7 mouse cellular contexts compared by ENCODE assay signal in the genomic region with DNA sequence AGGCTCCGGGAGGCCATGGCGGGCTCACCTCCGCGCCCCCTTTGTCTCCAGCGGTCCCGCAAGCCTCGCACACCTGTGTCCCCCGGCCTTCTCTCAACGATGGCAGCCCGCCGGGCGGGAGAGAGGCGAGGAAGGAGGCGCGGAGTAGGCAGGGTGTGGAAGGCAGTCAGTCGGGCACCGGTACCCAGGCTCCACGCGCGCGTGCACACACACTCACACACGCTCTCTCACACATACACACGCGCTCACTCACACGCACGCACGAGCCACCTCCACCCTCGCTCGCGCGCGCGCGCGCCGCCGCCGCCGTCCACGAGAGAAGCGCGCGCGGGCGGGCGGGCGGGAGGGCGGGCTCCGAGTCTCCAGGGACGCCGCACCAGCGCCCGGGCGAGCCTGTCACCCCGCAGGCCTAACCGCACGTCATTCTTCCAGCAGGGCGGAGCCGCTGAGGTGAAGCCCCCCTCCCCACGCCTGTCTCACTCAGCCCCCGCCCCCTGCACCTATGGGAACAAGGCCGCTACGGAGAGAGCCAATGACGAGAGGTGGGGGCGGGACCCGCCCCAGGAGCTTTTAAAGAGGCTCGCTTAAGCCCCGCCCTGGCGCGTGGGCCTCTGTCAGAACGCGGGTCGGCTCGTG. TPM values are rescaled to one million over a fixed set of nuclear protein-coding genes. Genes with fewer than 3 reads are reported as not detected.
DNase-seq lines count a peak whose midpoint lies in the region; ATAC-seq and TF ChIP-seq lines count a peak whose summit lies in the region.

A gene (minus strand): TSS at position 357 of the 636 bp plus-strand sequence.

- H3K9me3 ChIP-seq in embryonic facial prominence, embryonic 15.5 days (replicated peaks) = no peaks in the 10 kb centered on the region
- H3K9me3 ChIP-seq in heart, embryonic 10.5 days = no peaks in the 10 kb centered on the region
- no peaks in the 10 kb centered on the region for H3K9me3 ChIP-seq in kidney, embryonic 14.5 days (ENCODE audit: control insufficient read depth, low read length)
- no peaks in the 10 kb centered on the region for H3K9me3 ChIP-seq in limb, embryonic 14.5 days (ENCODE audit: control insufficient read depth, low read length)
- no peaks in the 10 kb centered on the region for H3K9me3 ChIP-seq in midbrain, embryonic 16.5 days (replicated peaks; ENCODE audit: control insufficient read depth, low read length, poor library complexity, severe bottlenecking)

- H3K4me3 ChIP-seq in bone marrow macrophage, adult 2 months (ENCODE audit: insufficient read depth, low read length) = peak within 1 kb of the TSS; percentile 93
- H3K4me3 ChIP-seq in embryonic facial prominence, embryonic 15.5 days (replicated peaks) = peak within 1 kb of the TSS; percentile 88
- H3K4me3 ChIP-seq in heart, embryonic 10.5 days = peak within 1 kb of the TSS; percentile 86
- peak within 1 kb of the TSS; percentile 69 for H3K4me3 ChIP-seq in kidney, embryonic 14.5 days (ENCODE audit: low read length)
- peak within 1 kb of the TSS; percentile 84 for H3K4me3 ChIP-seq in limb, embryonic 14.5 days (replicated peaks; ENCODE audit: low read length)
- peak within 1 kb of the TSS; percentile 97 for H3K4me3 ChIP-seq in midbrain, embryonic 16.5 days (ENCODE audit: low read depth, low read length)

- peak within 1 kb of the TSS; percentile 98 for H3K4me2 ChIP-seq in embryonic facial prominence, embryonic 15.5 days (replicated peaks)
- peak within 1 kb of the TSS; percentile 97 for H3K4me2 ChIP-seq in kidney, embryonic 14.5 days (replicated peaks; ENCODE audit: low read depth, low read length)
- peak within 1 kb of the TSS; percentile 88 for H3K4me2 ChIP-seq in limb, embryonic 14.5 days (replicated peaks; ENCODE audit: low read depth, low read length, severe bottlenecking)
- H3K4me2 ChIP-seq in midbrain, embryonic 16.5 days (ENCODE audit: low read length) = peak within 1 kb of the TSS; percentile 69

- no peak for TF ChIP-seq POLR2A in bone marrow macrophage, adult 2 months (IDR thresholded peaks at IDR 0.05; ENCODE audit: borderline replicate concordance, low read depth, low read length)
- TF ChIP-seq POLR2A in limb, embryonic 14.5 days (IDR thresholded peaks at IDR 0.05; ENCODE audit: borderline replicate concordance, extremely low read depth, insufficient read depth, insufficient read length) = no peak

- under 1% methylated on average over 67 of the region's 74 CpGs for WGBS in embryonic facial prominence, embryonic 15.5 days
- under 1% methylated on average over 47 of the region's 74 CpGs for WGBS in heart, embryonic 10.5 days
- WGBS in kidney, embryonic 14.5 days = under 1% methylated on average over 54 of the region's 74 CpGs
- under 1% methylated on average over 22 of the region's 74 CpGs for WGBS in limb, embryonic 14.5 days
- WGBS in midbrain, embryonic 16.5 days = 0% methylated on average over 40 of the region's 74 CpGs

- H3K4me1 ChIP-seq in bone marrow macrophage, adult 2 months (ENCODE audit: control insufficient read depth, insufficient read depth, low read length) = no peaks in the 10 kb centered on the region
- no peaks in the 10 kb centered on the region for H3K4me1 ChIP-seq in embryonic facial prominence, embryonic 15.5 days
- H3K4me1 ChIP-seq in heart, embryonic 10.5 days = peaks cover 9% of the 10 kb centered on the region; the same call in 1 of the 2 replicates
- no peaks in the 10 kb centered on the region for H3K4me1 ChIP-seq in kidney, embryonic 14.5 days (ENCODE audit: control insufficient read depth, insufficient read depth, low read length)
- 0 out of 2 replicates have a peak, but pooled peaks cover 2% of the 10 kb centered on the region for H3K4me1 ChIP-seq in limb, embryonic 14.5 days (ENCODE audit: control insufficient read depth, insufficient read depth, low read length)
- H3K4me1 ChIP-seq in midbrain, embryonic 16.5 days (ENCODE audit: control insufficient read depth, insufficient read depth, low read length) = peaks cover 7% of the 10 kb centered on the region

- H3K27ac ChIP-seq in bone marrow macrophage, adult 2 months (ENCODE audit: insufficient read depth, low read depth, low read length) = no peak within 1 kb of the TSS
- 0 out of 2 replicates have a peak within 1 kb of the TSS, but pooled peaks have one; percentile 44 for H3K27ac ChIP-seq in embryonic facial prominence, embryonic 15.5 days (replicated peaks)
- H3K27ac ChIP-seq in heart, embryonic 10.5 days = peak within 1 kb of the TSS; percentile 79
- no peak within 1 kb of the TSS for H3K27ac ChIP-seq in kidney, embryonic 14.5 days (ENCODE audit: low read depth, low read length)
- H3K27ac ChIP-seq in limb, embryonic 14.5 days (replicated peaks; ENCODE audit: low read depth, low read length) = peak within 1 kb of the TSS; percentile 43; the same call in 1 of the 2 replicates
- H3K27ac ChIP-seq in midbrain, embryonic 16.5 days (ENCODE audit: low read length) = peak within 1 kb of the TSS; percentile 98

- peak within 1 kb of the TSS; percentile 43 for H3K9ac ChIP-seq in embryonic facial prominence, embryonic 15.5 days
- peak within 1 kb of the TSS; percentile 62 for H3K9ac ChIP-seq in kidney, embryonic 14.5 days (ENCODE audit: low read depth, low read length)
- peak within 1 kb of the TSS; percentile 75 for H3K9ac ChIP-seq in limb, embryonic 14.5 days (ENCODE audit: low read depth, low read length, severe bottlenecking)
- H3K9ac ChIP-seq in midbrain, embryonic 16.5 days (ENCODE audit: low read depth, low read length) = peak within 1 kb of the TSS; percentile 98

- peak; percentile 92 for DNase-seq in heart, embryonic 10.5 days (ENCODE audit: low spot score)
- peak; percentile 92 for DNase-seq in limb, embryonic 14.5 days (ENCODE audit: low spot score)
- peak; percentile 39 to 83 for DNase-seq in spleen, postnatal 10 days (ENCODE audit: low spot score in 2 of 2)

- TF ChIP-seq CTCF in bone marrow macrophage, adult 2 months (IDR thresholded peaks at IDR 0.05; ENCODE audit: low read depth, low read length) = no peak

- H3K27me3 ChIP-seq in embryonic facial prominence, embryonic 15.5 days = no peaks in the 10 kb centered on the region
- no peaks in the 10 kb centered on the region for H3K27me3 ChIP-seq in heart, embryonic 10.5 days (ENCODE audit: insufficient read depth, poor library complexity, severe bottlenecking)
- no peaks in the 10 kb centered on the region for H3K27me3 ChIP-seq in kidney, embryonic 14.5 days (ENCODE audit: control insufficient read depth, insufficient read depth, low read length)
- no peaks in the 10 kb centered on the region for H3K27me3 ChIP-seq in limb, embryonic 14.5 days (ENCODE audit: control insufficient read depth, insufficient read depth, low read length)
- H3K27me3 ChIP-seq in midbrain, embryonic 16.5 days (ENCODE audit: control insufficient read depth, insufficient read depth, low read depth, low read length) = no peaks in the 10 kb centered on the region

- H3K36me3 ChIP-seq in embryonic facial prominence, embryonic 15.5 days = no peaks in the 10 kb centered on the region
- no peaks in the 10 kb centered on the region for H3K36me3 ChIP-seq in heart, embryonic 10.5 days
- H3K36me3 ChIP-seq in kidney, embryonic 14.5 days (ENCODE audit: control insufficient read depth, insufficient read depth, low read length) = no peaks in the 10 kb centered on the region
- H3K36me3 ChIP-seq in limb, embryonic 14.5 days (ENCODE audit: control insufficient read depth, insufficient read depth, low read length) = no peaks in the 10 kb centered on the region
- no peaks in the 10 kb centered on the region for H3K36me3 ChIP-seq in midbrain, embryonic 16.5 days (ENCODE audit: control insufficient read depth, insufficient read depth, low read length)

- ATAC-seq in embryonic facial prominence, embryonic 15.5 days (ENCODE audit: insufficient number of reproducible peaks, low FRiP score, low TSS enrichment, low read depth) = peak; percentile 98
- peak; percentile 99 for ATAC-seq in kidney, embryonic 14.5 days (ENCODE audit: low FRiP score, low TSS enrichment)
- peak; percentile 97 for ATAC-seq in limb, embryonic 14.5 days (ENCODE audit: low FRiP score, low read depth)
- peak; percentile 98 for ATAC-seq in midbrain, embryonic 16.5 days

RNA-seq across cellular contexts. Expression of the gene that starts here (rescaled TPM):
- polyA plus RNA-seq in bone marrow macrophage, adult 2 months (2012; ENCODE audit: insufficient read depth, insufficient read length, missing spikeins) = 0.50 and 0.72 TPM in 2 replicates
- polyA plus RNA-seq in embryonic facial prominence, embryonic 15.5 days (2015; fragmentation: Nextera tagmentation; extraction: Ambion mirVana) = 3.6 and 4.0 TPM in 2 replicates
- polyA plus RNA-seq in heart, embryonic 10.5 days (2016; fragmentation: Nextera tagmentation; extraction: Ambion mirVana) = 1.1 and 1.6 TPM in 2 replicates
- 2.0 and 3.8 TPM in 2 replicates for polyA plus RNA-seq in kidney, embryonic 14.5 days (2014; fragmentation: Nextera tagmentation; extraction: Ambion mirVana)
- polyA plus RNA-seq in limb, embryonic 14.5 days (2012; rRNA removed) = 4.2 and 4.3 TPM in 2 replicates
- polyA plus RNA-seq in limb, embryonic 14.5 days (2014; fragmentation: Nextera tagmentation; extraction: Ambion mirVana) = 4.2 and 5.8 TPM in 2 replicates
- polyA plus RNA-seq in midbrain, embryonic 16.5 days (2015; fragmentation: Nextera tagmentation; extraction: Ambion mirVana) = 52.9 and 53.8 TPM in 2 replicates

Comparison
In these comparisons a context has a peak if more than half of its experiments do, and no peak if none do; other contexts are left out.
1. H3K27ac ChIP-seq: peak in embryonic facial prominence, embryonic 15.5 days (single experiment), heart, embryonic 10.5 days (single experiment), limb, embryonic 14.5 days (single experiment) and midbrain, embryonic 16.5 days (single experiment); none in bone marrow macrophage, adult 2 months (single experiment) and kidney, embryonic 14.5 days (single experiment).
2. H3K9ac ChIP-seq: peak in every context shown above with its lines; median percentile 98 in midbrain, embryonic 16.5 days; 75 in limb, embryonic 14.5 days; 62 in kidney, embryonic 14.5 days; 43 in embryonic facial prominence, embryonic 15.5 days.
3. Peak in every context shown above with its lines, with median percentiles within 50 percentile points of each other: H3K4me3 ChIP-seq, ATAC-seq, H3K4me2 ChIP-seq and DNase-seq.